Mouse (Mus musculus): Measurements from ENCODE around the gene Ube2j2. TPM values are rescaled to one million over a fixed set of nuclear protein-coding genes. Genes with fewer than 3 reads are reported as not detected.

Ube2j2 gene
- polyA plus RNA-seq (2014; fragmentation: Nextera tagmentation; extraction: Ambion mirVana) = 120 and 125 TPM in 2 replicates

- Histone ChIP-seq H3K4me2 (replicated peaks) (peak within 1 kb of the TSS; percentile 98), H3K9ac (peak within 1 kb of the TSS; percentile 91), H3K27me3 (ENCODE audit: control insufficient read depth, insufficient read depth, low read length) (no peaks in the 10 kb centered on the region), H3K9me3 (ENCODE audit: control insufficient read depth, low read length) (no peaks in the 10 kb centered on the region), H3K27ac (peak within 1 kb of the TSS; percentile 83), H3K4me1 (replicated peaks; ENCODE audit: control insufficient read depth, insufficient read depth, low read length) (peaks cover 19% of the 10 kb centered on the region), H3K4me3 (replicated peaks; ENCODE audit: low read length) (peak within 1 kb of the TSS; percentile 94), H3K36me3 (replicated peaks; ENCODE audit: control insufficient read depth, insufficient read depth) (peaks cover 22% of the 10 kb centered on the region)
- ATAC-seq (ENCODE audit: low FRiP score) = peak; percentile 97
- under 1% methylated on average over 82 of the region's 85 CpGs for WGBS
- peak; percentile 98 for DNase-seq (ENCODE audit: low spot score)
Measured at GRCm38 (mm10) chr4:155943534-155944249, at the start of gene Ube2j2. Gene Ube2j2 (plus strand): TSS chr4:155943831.

- WGBS = 30% methylated on average over 8 of the region's 8 CpGs
- peak overlapping the region; percentile 75 for H3K4me2 ChIP-seq (replicated peaks)
- peaks cover 41% of the 10 kb centered on the region for H3K4me1 ChIP-seq (replicated peaks; ENCODE audit: control insufficient read depth, insufficient read depth, low read length)
- H3K36me3 ChIP-seq (replicated peaks; ENCODE audit: control insufficient read depth, insufficient read depth) = peaks cover 40% of the 10 kb centered on the region
- peak overlapping the region; percentile 97 for H3K4me3 ChIP-seq (replicated peaks; ENCODE audit: low read length)
- no peaks in the 10 kb centered on the region for H3K27me3 ChIP-seq (ENCODE audit: control insufficient read depth, insufficient read depth, low read length)
- peak overlapping the region; percentile 92 for H3K9ac ChIP-seq
- DNase-seq (ENCODE audit: low spot score) (no peak), ATAC-seq (ENCODE audit: low FRiP score) (no peak)
- no peaks in the 10 kb centered on the region for H3K9me3 ChIP-seq (ENCODE audit: control insufficient read depth, low read length)
- H3K27ac ChIP-seq = no peak overlapping the region; the same call in 1 of the 2 replicates
Measured at GRCm38 (mm10) chr4:155894311-155894881, 49.2 kb upstream of the Ube2j2 start.

- ATAC-seq (ENCODE audit: low FRiP score) = no peak
- peaks cover 40% of the 10 kb centered on the region for H3K36me3 ChIP-seq (replicated peaks; ENCODE audit: control insufficient read depth, insufficient read depth)
- peak; percentile 57 for DNase-seq (ENCODE audit: low spot score)
- no peaks in the 10 kb centered on the region for H3K9me3 ChIP-seq (ENCODE audit: control insufficient read depth, low read length)
- H3K4me1 ChIP-seq (replicated peaks; ENCODE audit: control insufficient read depth, insufficient read depth, low read length) = peaks cover 37% of the 10 kb centered on the region
- WGBS = 30% methylated on average over 6 of the region's 6 CpGs
- peak overlapping the region; percentile 97 for H3K4me3 ChIP-seq (replicated peaks; ENCODE audit: low read length)
- peak overlapping the region; percentile 14; the same call in 1 of the 2 replicates for H3K27ac ChIP-seq
- peak overlapping the region; percentile 75 for H3K4me2 ChIP-seq (replicated peaks)
- no peaks in the 10 kb centered on the region for H3K27me3 ChIP-seq (ENCODE audit: control insufficient read depth, insufficient read depth, low read length)
- H3K9ac ChIP-seq = peak overlapping the region; percentile 92
Measured at GRCm38 (mm10) chr4:155895216-155895615, 48.4 kb upstream of the Ube2j2 start.

- ATAC-seq (ENCODE audit: low FRiP score) (no peak), DNase-seq (ENCODE audit: low spot score) (no peak)
- H3K36me3 ChIP-seq (replicated peaks; ENCODE audit: control insufficient read depth, insufficient read depth) = peaks cover 44% of the 10 kb centered on the region
- peaks cover 31% of the 10 kb centered on the region for H3K4me1 ChIP-seq (replicated peaks; ENCODE audit: control insufficient read depth, insufficient read depth, low read length)
- H3K9me3 ChIP-seq (ENCODE audit: control insufficient read depth, low read length) = no peaks in the 10 kb centered on the region
- no peak overlapping the region for H3K9ac ChIP-seq
- H3K4me3 ChIP-seq (replicated peaks; ENCODE audit: low read length) = no peak overlapping the region
- H3K4me2 ChIP-seq (replicated peaks) = peak overlapping the region; percentile 75; the same call in 1 of the 2 replicates
- H3K27ac ChIP-seq = no peak overlapping the region
- WGBS = 96% methylated on average over 4 of the region's 4 CpGs
- no peaks in the 10 kb centered on the region for H3K27me3 ChIP-seq (ENCODE audit: control insufficient read depth, insufficient read depth, low read length)
Measured at GRCm38 (mm10) chr4:155895826-155896225, 47.8 kb upstream of the Ube2j2 start.

- over 99% methylated on average over 12 of the region's 12 CpGs for WGBS
- no peaks in the 10 kb centered on the region for H3K9me3 ChIP-seq (ENCODE audit: control insufficient read depth, low read length)
- H3K4me2 ChIP-seq (replicated peaks) = no peak overlapping the region
- ATAC-seq (ENCODE audit: low FRiP score) = no peak
- peaks cover 50% of the 10 kb centered on the region for H3K36me3 ChIP-seq (replicated peaks; ENCODE audit: control insufficient read depth, insufficient read depth)
- peaks cover 29% of the 10 kb centered on the region for H3K4me1 ChIP-seq (replicated peaks; ENCODE audit: control insufficient read depth, insufficient read depth, low read length)
- H3K4me3 ChIP-seq (replicated peaks; ENCODE audit: low read length) = no peak overlapping the region
- no peak overlapping the region for H3K9ac ChIP-seq
- no peaks in the 10 kb centered on the region for H3K27me3 ChIP-seq (ENCODE audit: control insufficient read depth, insufficient read depth, low read length)
- no peak for DNase-seq (ENCODE audit: low spot score)
- no peak overlapping the region for H3K27ac ChIP-seq
Measured at GRCm38 (mm10) chr4:155896461-155896860, 47.2 kb upstream of the Ube2j2 start.

DNA sequence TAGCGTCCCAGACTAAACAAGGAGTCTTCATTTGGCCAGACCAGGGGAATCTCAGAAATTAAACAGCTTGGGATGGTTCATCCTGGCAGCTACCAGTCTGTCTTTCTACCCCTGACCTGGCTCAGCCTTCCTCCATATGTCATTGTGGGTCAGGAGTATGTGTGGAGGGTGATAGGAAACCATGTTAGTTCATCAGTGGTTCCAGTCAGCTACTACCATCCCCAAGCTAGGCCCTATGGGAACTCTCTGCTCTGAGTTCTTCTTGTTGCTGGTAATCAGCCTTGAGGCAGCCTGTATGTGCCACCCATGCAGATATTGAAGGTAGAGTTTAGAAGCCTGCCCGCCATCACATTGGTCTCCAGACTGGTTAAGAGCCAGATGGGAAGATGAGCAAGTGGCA is 45.3 kb upstream of the Ube2j2 start:
- Histone ChIP-seq H3K27ac (no peak overlapping the region), H3K36me3 (replicated peaks; ENCODE audit: control insufficient read depth, insufficient read depth) (peaks cover 69% of the 10 kb centered on the region), H3K9me3 (ENCODE audit: control insufficient read depth, low read length) (no peaks in the 10 kb centered on the region), H3K4me2 (replicated peaks) (no peak overlapping the region), H3K4me1 (replicated peaks; ENCODE audit: control insufficient read depth, insufficient read depth, low read length) (peaks cover 24% of the 10 kb centered on the region), H3K9ac (no peak overlapping the region), H3K27me3 (ENCODE audit: control insufficient read depth, insufficient read depth, low read length) (no peaks in the 10 kb centered on the region), H3K4me3 (replicated peaks; ENCODE audit: low read length) (no peak overlapping the region)
- no peak for DNase-seq (ENCODE audit: low spot score)
- 96% methylated on average over 2 of the region's 2 CpGs for WGBS
- no peak for ATAC-seq (ENCODE audit: low FRiP score)

DNA sequence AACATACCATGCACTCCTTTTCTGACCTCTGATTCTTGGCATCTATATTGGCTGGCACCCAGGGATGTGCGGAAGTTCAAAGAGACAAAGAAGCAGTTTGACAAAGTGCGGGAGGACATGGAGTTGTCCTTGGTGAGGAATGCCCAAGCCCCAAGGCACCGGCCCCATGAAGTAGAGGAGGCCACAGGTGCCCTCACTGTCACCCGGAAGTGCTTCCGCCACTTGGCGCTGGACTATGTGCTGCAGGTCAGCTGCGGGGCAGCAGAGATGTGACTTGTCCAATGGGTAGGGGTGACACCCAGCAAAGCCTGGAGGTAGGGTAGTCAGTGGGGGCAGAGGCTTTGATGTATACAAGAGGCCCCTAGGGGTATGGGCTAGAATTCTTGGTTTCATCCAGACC is 44.3 kb upstream of the Ube2j2 start:
- ATAC-seq (ENCODE audit: low FRiP score) (no peak), DNase-seq (ENCODE audit: low spot score) (no peak)
- H3K36me3 ChIP-seq (replicated peaks; ENCODE audit: control insufficient read depth, insufficient read depth) = peaks cover 79% of the 10 kb centered on the region

DNA sequence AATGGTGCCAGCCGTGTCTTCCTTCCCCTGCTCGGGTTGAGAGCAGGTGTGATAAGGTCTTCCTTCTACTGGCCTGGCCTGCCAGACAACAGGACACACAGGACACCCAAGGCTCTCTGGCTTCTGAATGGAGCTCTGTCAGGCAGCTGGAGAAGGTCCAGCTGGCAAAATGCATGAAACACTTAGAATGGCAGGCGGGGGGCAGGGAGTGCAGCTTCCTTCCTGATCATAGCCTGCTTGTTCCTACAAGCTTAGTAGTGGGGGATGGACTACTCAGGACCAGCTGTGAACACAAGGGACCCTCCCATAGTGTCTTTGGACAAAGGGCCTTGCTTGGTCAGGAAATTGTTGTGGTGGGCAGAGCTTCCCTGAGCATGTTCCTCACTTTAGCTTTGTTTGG is 42.4 kb upstream of the Ube2j2 start:
- Histone ChIP-seq H3K9ac (no peak overlapping the region), H3K27me3 (ENCODE audit: control insufficient read depth, insufficient read depth, low read length) (no peaks in the 10 kb centered on the region), H3K27ac (no peak overlapping the region), H3K4me1 (replicated peaks; ENCODE audit: control insufficient read depth, insufficient read depth, low read length) (no peaks in the 10 kb centered on the region), H3K36me3 (replicated peaks; ENCODE audit: control insufficient read depth, insufficient read depth) (peaks cover 94% of the 10 kb centered on the region), H3K9me3 (ENCODE audit: control insufficient read depth, low read length) (no peaks in the 10 kb centered on the region), H3K4me3 (replicated peaks; ENCODE audit: low read length) (no peak overlapping the region), H3K4me2 (replicated peaks) (no peak overlapping the region)
- ATAC-seq (ENCODE audit: low FRiP score) (no peak), DNase-seq (ENCODE audit: low spot score) (no peak)
- WGBS = 87% methylated on average over 3 of the region's 3 CpGs

More for the DNA sequence above, 44.3 kb upstream of the Ube2j2 start:
- 97% methylated on average over 7 of the region's 7 CpGs for WGBS
- Histone ChIP-seq H3K4me1 (replicated peaks; ENCODE audit: control insufficient read depth, insufficient read depth, low read length) (peaks cover 13% of the 10 kb centered on the region), H3K27ac (no peak overlapping the region), H3K4me2 (replicated peaks) (no peak overlapping the region), H3K9me3 (ENCODE audit: control insufficient read depth, low read length) (no peaks in the 10 kb centered on the region), H3K9ac (no peak overlapping the region), H3K4me3 (replicated peaks; ENCODE audit: low read length) (no peak overlapping the region), H3K27me3 (ENCODE audit: control insufficient read depth, insufficient read depth, low read length) (no peaks in the 10 kb centered on the region)

- no peaks in the 10 kb centered on the region for H3K4me1 ChIP-seq (replicated peaks; ENCODE audit: control insufficient read depth, insufficient read depth, low read length)
- H3K9me3 ChIP-seq (ENCODE audit: control insufficient read depth, low read length) = no peaks in the 10 kb centered on the region
- no peak for DNase-seq (ENCODE audit: low spot score)
- no peak overlapping the region for H3K4me2 ChIP-seq (replicated peaks)
- H3K27me3 ChIP-seq (ENCODE audit: control insufficient read depth, insufficient read depth, low read length) = no peaks in the 10 kb centered on the region
- H3K9ac ChIP-seq = no peak overlapping the region
- H3K27ac ChIP-seq = no peak overlapping the region
- no peak overlapping the region for H3K4me3 ChIP-seq (replicated peaks; ENCODE audit: low read length)
- H3K36me3 ChIP-seq (replicated peaks; ENCODE audit: control insufficient read depth, insufficient read depth) = peaks cover 95% of the 10 kb centered on the region
- ATAC-seq (ENCODE audit: low FRiP score) = no peak
- WGBS = 97% methylated on average over 13 of the region's 13 CpGs
Measured at GRCm38 (mm10) chr4:155903246-155903645, 40.4 kb upstream of the Ube2j2 start.

All from hindbrain, embryonic 14.5 days (tissue).